Mouse (Mus musculus): Measurements from ENCODE around the gene Kpna1. TPM values are rescaled to one million over a fixed set of nuclear protein-coding genes. Genes with fewer than 3 reads are reported as not detected.
"Not testable (repeated sequence)": the region's sequence is repeated elsewhere in the genome, so short reads cannot be mapped to it uniquely, and the experiment has no call there.

The Kpna1 gene
- polyA plus RNA-seq, 2 experiments: 15.4 to 38.7 TPM

GRCm38 (mm10) chr16:36051491-36051890, 72.9 kb downstream of the Kpna1 start:
- TF ChIP-seq POLR2A (IDR thresholded peaks at IDR 0.05; ENCODE audit: borderline replicate concordance, extremely low read depth, insufficient read depth, insufficient read length): no peak
- Histone ChIP-seq H3K4me1 (ENCODE audit: control insufficient read depth, insufficient read depth, low read length) (no peaks in the 10 kb centered on the region), H3K36me3 (ENCODE audit: control insufficient read depth, insufficient read depth, low read length) (peaks cover 67% of the 10 kb centered on the region), H3K9me3 (ENCODE audit: control insufficient read depth, low read length) (no peaks in the 10 kb centered on the region), H3K27me3 (ENCODE audit: control insufficient read depth, insufficient read depth, low read length) (no peaks in the 10 kb centered on the region), H3K4me2 (replicated peaks; ENCODE audit: low read depth, low read length, severe bottlenecking) (no peak overlapping the region), H3K27ac (replicated peaks; ENCODE audit: low read depth, low read length) (no peak overlapping the region), H3K9ac (ENCODE audit: low read depth, low read length, severe bottlenecking) (no peak overlapping the region), H3K4me3 (replicated peaks; ENCODE audit: low read length) (no peak overlapping the region)
- ATAC-seq (ENCODE audit: low FRiP score, low read depth): no peak
- WGBS: 88% methylated on average over 6 of the region's 6 CpGs
- no peak for DNase-seq (ENCODE audit: low spot score)

GRCm38 (mm10) chr16:36053524-36054275, 75.2 kb downstream of the Kpna1 start:
- WGBS: 89% methylated on average over 6 of the region's 6 CpGs
- DNase-seq (ENCODE audit: low spot score) (no peak), ATAC-seq (ENCODE audit: low FRiP score, low read depth) (no peak)
- Histone ChIP-seq H3K9ac (ENCODE audit: low read depth, low read length, severe bottlenecking) (no peak overlapping the region), H3K9me3 (ENCODE audit: control insufficient read depth, low read length) (no peaks in the 10 kb centered on the region), H3K4me2 (replicated peaks; ENCODE audit: low read depth, low read length, severe bottlenecking) (no peak overlapping the region), H3K27me3 (ENCODE audit: control insufficient read depth, insufficient read depth, low read length) (no peaks in the 10 kb centered on the region), H3K4me1 (ENCODE audit: control insufficient read depth, insufficient read depth, low read length) (no peaks in the 10 kb centered on the region), H3K4me3 (replicated peaks; ENCODE audit: low read length) (no peak overlapping the region), H3K36me3 (ENCODE audit: control insufficient read depth, insufficient read depth, low read length) (peaks cover 47% of the 10 kb centered on the region), H3K27ac (replicated peaks; ENCODE audit: low read depth, low read length) (no peak overlapping the region)
- TF ChIP-seq POLR2A (IDR thresholded peaks at IDR 0.05; ENCODE audit: borderline replicate concordance, extremely low read depth, insufficient read depth, insufficient read length): no peak

- no peak overlapping the region for H3K27ac ChIP-seq (replicated peaks; ENCODE audit: low read depth, low read length)
- no peaks in the 10 kb centered on the region for H3K9me3 ChIP-seq (ENCODE audit: control insufficient read depth, low read length)
- DNase-seq (ENCODE audit: low spot score): no peak
- H3K4me2 ChIP-seq (replicated peaks; ENCODE audit: low read depth, low read length, severe bottlenecking): no peak overlapping the region
- no peaks in the 10 kb centered on the region for H3K27me3 ChIP-seq (ENCODE audit: control insufficient read depth, insufficient read depth, low read length)
- peaks cover 34% of the 10 kb centered on the region for H3K36me3 ChIP-seq (ENCODE audit: control insufficient read depth, insufficient read depth, low read length)
- no peak for TF ChIP-seq POLR2A (IDR thresholded peaks at IDR 0.05; ENCODE audit: borderline replicate concordance, extremely low read depth, insufficient read depth, insufficient read length)
- no peak overlapping the region for H3K4me3 ChIP-seq (replicated peaks; ENCODE audit: low read length)
- WGBS: 92% methylated on average over 8 of the region's 8 CpGs
- no peak overlapping the region for H3K9ac ChIP-seq (ENCODE audit: low read depth, low read length, severe bottlenecking)
- H3K4me1 ChIP-seq (ENCODE audit: control insufficient read depth, insufficient read depth, low read length): no peaks in the 10 kb centered on the region
- ATAC-seq (ENCODE audit: low FRiP score, low read depth): no peak
Observed at GRCm38 (mm10) chr16:36054920-36055319, 76.4 kb downstream of the Kpna1 start.

- no peaks in the 10 kb centered on the region for H3K9me3 ChIP-seq (ENCODE audit: control insufficient read depth, low read length)
- no peak for TF ChIP-seq POLR2A (IDR thresholded peaks at IDR 0.05; ENCODE audit: borderline replicate concordance, extremely low read depth, insufficient read depth, insufficient read length)
- H3K4me1 ChIP-seq (ENCODE audit: control insufficient read depth, insufficient read depth, low read length): no peaks in the 10 kb centered on the region
- H3K27me3 ChIP-seq (ENCODE audit: control insufficient read depth, insufficient read depth, low read length): no peaks in the 10 kb centered on the region
- peaks cover 23% of the 10 kb centered on the region for H3K36me3 ChIP-seq (ENCODE audit: control insufficient read depth, insufficient read depth, low read length)
- ATAC-seq (ENCODE audit: low FRiP score, low read depth): no peak
- H3K4me3 ChIP-seq (replicated peaks; ENCODE audit: low read length): no peak overlapping the region
- no peak overlapping the region for H3K9ac ChIP-seq (ENCODE audit: low read depth, low read length, severe bottlenecking)
- H3K4me2 ChIP-seq (replicated peaks; ENCODE audit: low read depth, low read length, severe bottlenecking): no peak overlapping the region
- no peak overlapping the region for H3K27ac ChIP-seq (replicated peaks; ENCODE audit: low read depth, low read length)
- no peak for DNase-seq (ENCODE audit: low spot score)
- WGBS: 84% methylated on average over 11 of the region's 11 CpGs
Observed at GRCm38 (mm10) chr16:36056416-36056815, 77.9 kb downstream of the Kpna1 start.

- no peak for DNase-seq (ENCODE audit: low spot score)
- H3K9ac ChIP-seq (ENCODE audit: low read depth, low read length, severe bottlenecking): no peak overlapping the region
- no peak for ATAC-seq (ENCODE audit: low FRiP score, low read depth)
- peaks cover 11% of the 10 kb centered on the region; the same call in 1 of the 2 replicates for H3K36me3 ChIP-seq (ENCODE audit: control insufficient read depth, insufficient read depth, low read length)
- TF ChIP-seq POLR2A (IDR thresholded peaks at IDR 0.05; ENCODE audit: borderline replicate concordance, extremely low read depth, insufficient read depth, insufficient read length): no peak
- no peaks in the 10 kb centered on the region for H3K27me3 ChIP-seq (ENCODE audit: control insufficient read depth, insufficient read depth, low read length)
- H3K27ac ChIP-seq (replicated peaks; ENCODE audit: low read depth, low read length): no peak overlapping the region
- no peak overlapping the region for H3K4me2 ChIP-seq (replicated peaks; ENCODE audit: low read depth, low read length, severe bottlenecking)
- no peak overlapping the region for H3K4me3 ChIP-seq (replicated peaks; ENCODE audit: low read length)
- H3K4me1 ChIP-seq (ENCODE audit: control insufficient read depth, insufficient read depth, low read length): no peaks in the 10 kb centered on the region
- 82% methylated on average over 8 of the region's 8 CpGs for WGBS
- H3K9me3 ChIP-seq (ENCODE audit: control insufficient read depth, low read length): no peaks in the 10 kb centered on the region
Observed at GRCm38 (mm10) chr16:36057933-36058475, 79.5 kb downstream of the Kpna1 start.

GRCm38 (mm10) chr16:36062534-36062933, 84.0 kb downstream of the Kpna1 start:
- WGBS: 76% methylated on average over 1 of the region's 1 CpGs
- not testable (repeated sequence) for H3K9me3 ChIP-seq (ENCODE audit: control insufficient read depth, low read length); H3K27me3 ChIP-seq (ENCODE audit: control insufficient read depth, insufficient read depth, low read length); DNase-seq (ENCODE audit: low spot score); H3K4me1 ChIP-seq (ENCODE audit: control insufficient read depth, insufficient read depth, low read length); H3K9ac ChIP-seq (ENCODE audit: low read depth, low read length, severe bottlenecking); H3K27ac ChIP-seq (replicated peaks; ENCODE audit: low read depth, low read length); H3K4me2 ChIP-seq (replicated peaks; ENCODE audit: low read depth, low read length, severe bottlenecking); H3K36me3 ChIP-seq (ENCODE audit: control insufficient read depth, insufficient read depth, low read length); H3K4me3 ChIP-seq (replicated peaks; ENCODE audit: low read length); ATAC-seq (ENCODE audit: low FRiP score, low read depth)
